Mouse (Mus musculus) testis, postnatal 10 days (tissue): Measurements from ENCODE around the gene Impdh1.
A peak's percentile ranks its signal among the peaks of the same experiment; 100 is the strongest.
"Not testable (repeated sequence)": the region's sequence is repeated elsewhere in the genome, so short reads cannot be mapped to it uniquely, and the experiment has no call there.

Experiments used
- DNase-seq: peaks from one replicate; pipeline ENCODE4 v3.0.0; 2021; ENCODE audit warnings: low spot score

Gene Impdh1

GRCm38 (mm10) chr6:29179843-29180242 is 36.3 kb downstream of the Impdh1 start:
- DNase-seq, result peak; percentile 23

DNA sequence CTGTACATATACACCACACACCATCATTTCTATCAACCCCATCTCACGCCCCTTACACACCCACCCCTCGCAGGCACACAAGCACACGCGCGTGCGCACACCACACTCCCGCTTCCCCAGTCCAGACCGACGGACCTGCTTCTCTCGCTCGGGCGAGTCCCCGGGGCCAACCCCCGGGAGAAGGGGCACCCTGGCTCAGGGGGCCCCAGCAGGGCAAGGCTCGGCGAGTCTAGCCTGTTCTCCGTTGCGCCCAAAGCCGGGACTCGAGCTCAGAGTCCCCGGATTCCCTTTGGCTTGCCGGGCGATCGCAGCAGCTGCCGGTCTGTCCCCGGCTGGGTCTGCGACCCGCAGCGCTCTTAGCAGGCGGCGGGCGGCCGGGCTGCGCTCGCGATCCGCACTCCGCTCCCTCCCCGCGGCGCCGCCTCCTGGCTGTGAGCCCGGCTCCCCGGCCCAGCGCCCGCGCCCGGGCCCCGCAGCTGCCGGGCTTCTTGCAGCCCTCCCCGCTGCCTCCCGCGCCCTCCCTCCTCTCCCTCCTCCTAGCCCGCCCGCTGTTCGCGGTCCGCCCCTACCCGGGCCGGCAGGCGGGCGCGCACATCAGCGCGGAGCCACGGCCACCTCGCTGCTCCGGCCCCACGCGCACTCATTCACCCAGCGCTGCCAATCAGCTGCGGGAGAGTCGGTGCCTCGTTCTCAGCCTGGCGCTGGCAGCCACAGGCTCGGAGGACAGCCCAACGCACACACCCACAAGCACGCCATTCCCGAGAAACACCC is 37.1 kb downstream of the Impdh1 start, which contains the start of gene Prrt4:
Prrt4 (minus strand) TSS at position 697 of the 771 bp plus-strand sequence.
- DNase-seq, result peak; percentile 73

- DNase-seq, result peak; percentile 42
These were observed 38.0 kb downstream of the Impdh1 start for GRCm38 (mm10) chr6:29177901-29178879.

DNA sequence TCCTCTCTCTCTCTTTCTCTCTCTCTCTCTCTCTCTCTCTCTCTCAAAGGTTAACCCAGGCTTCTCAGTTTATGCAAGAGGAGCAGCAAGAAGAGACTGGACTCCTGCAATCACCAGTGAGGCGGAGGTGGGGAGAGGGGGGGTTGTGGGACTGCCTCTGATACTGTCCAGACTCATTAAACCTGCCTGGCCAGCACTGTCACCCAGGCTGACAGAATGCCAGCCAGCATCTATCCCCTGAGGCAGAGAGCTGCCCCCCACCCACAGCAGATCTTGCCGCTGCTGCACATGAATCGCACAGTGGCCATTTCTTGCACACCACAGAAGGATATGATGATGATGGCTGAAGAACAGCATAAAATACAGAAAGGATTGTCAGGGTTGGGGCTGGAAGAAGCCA is 41.1 kb downstream of the Impdh1 start:
- peak; percentile 32 for DNase-seq

- DNase-seq, result no peak
These were observed 41.8 kb downstream of the Impdh1 start for GRCm38 (mm10) chr6:29174368-29174767.

- DNase-seq, result peak; percentile 86
These were observed 45.2 kb downstream of the Impdh1 start for GRCm38 (mm10) chr6:29170952-29171388.

DNA sequence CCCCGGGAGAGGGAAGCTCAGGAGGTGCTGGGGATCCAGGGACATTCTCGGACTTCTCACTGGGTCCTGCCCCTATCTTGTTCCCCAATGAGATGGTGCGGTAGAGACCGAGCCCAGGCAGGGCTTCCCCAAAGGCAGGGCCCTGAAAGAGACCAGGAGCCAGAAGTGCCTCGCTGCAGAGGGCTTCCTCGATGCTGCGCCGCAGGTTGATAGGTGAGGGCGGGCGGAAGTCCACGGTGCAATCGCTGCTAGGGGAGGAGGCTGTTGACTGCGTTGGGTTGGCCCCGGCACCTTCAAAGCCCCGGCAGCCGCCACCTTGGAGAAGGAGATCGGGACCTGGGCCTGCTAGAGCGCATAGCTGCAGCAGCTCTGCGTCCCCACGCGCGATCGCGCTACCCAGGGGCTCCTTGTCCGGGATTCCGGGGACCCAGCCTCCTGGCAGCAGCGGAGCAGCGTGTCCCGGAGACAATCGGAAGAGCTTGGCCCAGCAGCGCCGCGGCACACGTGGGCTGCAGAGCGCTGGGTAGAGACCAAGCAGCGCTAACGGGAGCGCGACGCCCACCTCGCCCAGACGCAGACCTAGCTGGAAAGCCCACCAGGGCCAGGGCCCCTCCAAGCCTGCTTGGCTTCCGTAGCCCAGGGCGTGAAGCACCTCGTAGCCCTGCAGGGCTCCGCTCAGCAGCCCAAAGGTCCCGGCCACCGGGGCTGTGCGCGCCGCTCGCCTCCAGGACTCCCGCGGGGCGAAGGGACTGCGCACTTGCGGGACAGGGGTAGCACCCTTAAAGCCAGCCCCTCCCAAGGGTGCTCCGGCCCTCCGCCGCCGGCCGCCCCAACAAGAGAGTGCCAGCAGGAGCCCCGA is 45.9 kb downstream of the Impdh1 start:
- peak; percentile 53 for DNase-seq

- peak; percentile 37 for DNase-seq
These were observed 46.5 kb downstream of the Impdh1 start for GRCm38 (mm10) chr6:29169675-29170062.

DNA sequence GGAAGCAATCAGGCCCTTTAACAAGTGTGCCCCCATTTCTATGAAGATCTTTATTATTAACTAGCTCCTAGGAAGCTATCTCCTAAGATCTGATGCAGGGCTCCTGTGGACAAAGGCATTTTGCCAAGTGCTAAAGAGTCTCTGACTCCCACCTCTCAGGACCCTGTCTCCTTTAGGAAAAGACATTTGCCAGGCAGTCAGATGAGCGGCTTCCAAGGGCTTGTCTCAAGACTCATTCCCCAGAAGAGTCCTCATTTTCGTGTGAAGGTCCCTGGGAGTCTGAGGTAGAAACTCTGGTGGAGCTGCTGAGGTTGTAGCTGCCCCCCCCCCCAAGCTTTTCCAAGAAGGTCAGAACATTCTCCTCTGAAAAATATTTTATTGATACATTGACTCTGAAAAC is 47.3 kb downstream of the Impdh1 start:
- DNase-seq, result no peak

DNA sequence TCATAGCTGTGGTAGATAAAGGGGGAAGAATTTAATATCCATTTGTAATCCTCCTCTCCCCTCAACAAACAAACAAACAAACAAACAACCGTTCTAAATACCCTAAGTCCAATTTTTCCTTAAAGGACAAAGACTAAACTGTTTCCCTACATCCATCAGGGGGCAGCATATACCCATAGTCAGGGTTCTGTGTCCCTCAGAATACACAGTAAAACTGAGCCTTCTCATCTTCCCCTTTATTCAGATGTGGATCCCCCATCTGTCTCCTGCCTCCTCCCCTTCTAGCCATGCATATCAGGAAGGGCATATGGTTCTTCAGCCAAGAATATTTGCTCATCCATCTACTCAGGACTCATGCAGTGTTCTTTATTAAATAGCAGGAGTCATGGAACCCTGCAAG is 50.0 kb downstream of the Impdh1 start:
- DNase-seq, result peak; percentile 39

DNA sequence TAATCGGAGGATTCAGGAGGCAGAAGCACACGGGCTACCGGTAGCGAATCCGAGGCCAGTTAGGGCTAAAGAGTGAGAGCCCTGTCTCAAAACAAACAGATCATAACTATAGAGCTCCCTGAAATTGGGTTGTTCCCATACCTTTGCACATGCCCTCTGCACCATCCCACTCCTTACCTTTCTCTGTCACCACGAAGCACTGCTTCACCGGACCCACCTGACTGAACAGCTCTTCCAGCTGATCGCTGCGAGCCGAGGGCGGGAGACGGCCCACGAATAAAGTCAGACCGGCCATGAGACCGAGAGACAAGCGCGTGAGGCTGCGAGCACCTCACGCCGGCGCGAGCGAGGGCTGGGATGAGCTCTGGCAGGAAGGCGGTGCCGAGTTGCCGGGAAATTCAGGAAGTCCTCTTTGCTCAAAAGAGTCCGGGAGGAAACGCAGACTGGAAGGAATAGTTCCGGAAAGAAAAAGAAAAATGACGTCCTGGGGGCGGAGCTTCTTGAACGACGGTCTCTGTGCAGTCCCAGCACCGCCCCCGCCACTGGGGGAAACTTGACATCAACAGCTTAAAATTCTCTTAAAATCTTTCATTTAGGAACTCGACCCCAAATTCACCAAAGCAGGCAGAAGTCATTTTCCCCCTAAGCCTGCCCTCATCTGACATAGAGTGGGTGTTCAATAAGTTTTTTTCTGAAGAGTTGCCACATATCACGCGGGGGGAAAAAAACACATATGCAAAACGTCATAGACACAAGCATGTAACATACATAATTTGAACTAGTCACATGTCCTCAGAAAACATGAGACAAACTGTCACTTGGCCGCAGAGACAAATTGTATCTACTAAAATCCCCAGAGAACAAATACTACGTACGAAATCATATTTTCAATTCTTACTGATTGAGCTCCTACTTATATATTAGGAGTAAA is 51.6 kb downstream of the Impdh1 start, which contains the start of gene Rbm28:
Rbm28 (minus strand) TSS at position 693 of the 931 bp plus-strand sequence.
- DNase-seq, result peak; percentile 86

GRCm38 (mm10) chr6:29161291-29161690 is 54.9 kb downstream of the Impdh1 start:
- not testable (repeated sequence) for DNase-seq

GRCm38 (mm10) chr6:29160786-29161185 is 55.4 kb downstream of the Impdh1 start:
- DNase-seq, result no peak

GRCm38 (mm10) chr6:29156326-29156725 is 59.8 kb downstream of the Impdh1 start:
- DNase-seq, result no peak
